Mouse (Mus musculus) heart, embryonic 12.5 days (tissue): Measurements from ENCODE around the gene Fgfr1op. TPM values are rescaled to one million over a fixed set of nuclear protein-coding genes. Genes with fewer than 3 reads are reported as not detected.
"Not testable (repeated sequence)": the region's sequence is repeated elsewhere in the genome, so short reads cannot be mapped to it uniquely, and the experiment has no call there.

ENCODE experiments used
- ATAC-seq: fragments of 200-750 bp; cut with Nextera tagmentation; 2 replicates; pipeline ENCODE4 v1.8.0; 2017; ENCODE audit warnings: moderate TSS enrichment, moderate library complexity; ENCODE audit not compliant: insufficient number of reproducible peaks, low FRiP score
- H3K27ac ChIP-seq: fragments of 300-500 bp; sonication (generic); 2 replicates; pipeline ENCODE4 v1.5.1; 2016; ENCODE audit warnings: mild to moderate bottlenecking, moderate library complexity; ENCODE audit not compliant: poor library complexity, severe bottlenecking
- H3K27me3 ChIP-seq: fragments of 300-500 bp; sonication (generic); replicated peaks from 2 replicates; pipeline ENCODE4 v1.6.1; 2016; ENCODE audit warnings: mild to moderate bottlenecking, moderate library complexity
- H3K36me3 ChIP-seq: fragments of 300-500 bp; sonication (generic); 2 replicates; pipeline ENCODE4 v1.6.1; 2016; ENCODE audit warnings: mild to moderate bottlenecking, moderate library complexity
- H3K4me1 ChIP-seq: fragments of 300-500 bp; sonication (generic); replicated peaks from 2 replicates; pipeline ENCODE4 v1.6.1; 2016; ENCODE audit warnings: mild to moderate bottlenecking
- H3K4me2 ChIP-seq: fragments of 300-500 bp; sonication (generic); 2 replicates; pipeline ENCODE4 v1.6.1; 2016; ENCODE audit warnings: mild to moderate bottlenecking, moderate library complexity
- H3K4me3 ChIP-seq: fragments of 300-500 bp; sonication (generic); 2 replicates; pipeline ENCODE4 v1.5.1; 2016; ENCODE audit warnings: mild to moderate bottlenecking
- H3K9ac ChIP-seq: fragments of 300-500 bp; sonication (generic); 2 replicates; pipeline ENCODE4 v1.6.1; 2016; ENCODE audit warnings: mild to moderate bottlenecking, moderate library complexity
- H3K9me3 ChIP-seq: fragments of 300-500 bp; sonication (generic); replicated peaks from 2 replicates; pipeline ENCODE4 v1.6.1; 2016; ENCODE audit warnings: mild to moderate bottlenecking, moderate library complexity
- WGBS: fragments of 180-500 bp; shearing (Covaris S2); methylation state at CpG from one replicate; pipeline ENCODE4 v1.1.7; 2016; 5-methylcytosine and 5-hydroxymethylcytosine counted together
- polyA plus RNA-seq: library from polyadenylated mRNA; unstranded; fragments of >200 nt; fragmentation: Nextera tagmentation; extraction: Ambion mirVana; gene quantifications from 2 replicates; pipeline ENCODE4 v1.2.1, GENCODE M21; 2016

Gene Fgfr1op
- 23.1 and 23.8 TPM in 2 replicates for polyA plus RNA-seq

- H3K9ac ChIP-seq: peak within 1 kb of the TSS; percentile 77
Measured at GRCm38 (mm10) chr17:8164701-8165607, at the start of gene Fgfr1op. Fgfr1op (plus strand) TSS chr17:8165501.

GRCm38 (mm10) chr17:8116378-8116777, 48.9 kb upstream of the Fgfr1op start:
- WGBS: 73% methylated on average over 8 of the region's 11 CpGs
- H3K9ac ChIP-seq: not testable (repeated sequence)

More at GRCm38 (mm10) chr17:8164701-8165607, at the start of gene Fgfr1op:
- Histone ChIP-seq H3K4me2 (peak within 1 kb of the TSS; percentile 60), H3K4me3 (peak within 1 kb of the TSS; percentile 69)
- H3K27me3 ChIP-seq, H3K36me3 ChIP-seq, H3K4me1 ChIP-seq, H3K9me3 ChIP-seq, H3K27ac ChIP-seq: not testable (repeated sequence)
- peak; percentile 98 for ATAC-seq
- WGBS: 1% methylated on average over 19 of the region's 55 CpGs

GRCm38 (mm10) chr17:8116928-8117327, 48.4 kb upstream of the Fgfr1op start:
- not testable (repeated sequence) for ATAC-seq, H3K27me3 ChIP-seq
- no CpG with 5 or more reads among the region's 6 CpGs for WGBS

More at GRCm38 (mm10) chr17:8116378-8116777, 48.9 kb upstream of the Fgfr1op start:
- not testable (repeated sequence) for H3K27me3 ChIP-seq, H3K36me3 ChIP-seq, H3K4me3 ChIP-seq, H3K4me2 ChIP-seq, ATAC-seq, H3K4me1 ChIP-seq, H3K9me3 ChIP-seq, H3K27ac ChIP-seq

GRCm38 (mm10) chr17:8122974-8123373, 42.3 kb upstream of the Fgfr1op start:
- not testable (repeated sequence) for H3K4me2 ChIP-seq, H3K36me3 ChIP-seq, H3K4me1 ChIP-seq, H3K4me3 ChIP-seq, H3K27me3 ChIP-seq, H3K9ac ChIP-seq, H3K9me3 ChIP-seq, H3K27ac ChIP-seq
- ATAC-seq: peak; percentile 22; the same call in 1 of the 2 replicates
- WGBS: no CpG with 5 or more reads among the region's 3 CpGs

More at GRCm38 (mm10) chr17:8116928-8117327, 48.4 kb upstream of the Fgfr1op start:
- H3K4me1 ChIP-seq, H3K9me3 ChIP-seq, H3K36me3 ChIP-seq, H3K9ac ChIP-seq, H3K27ac ChIP-seq, H3K4me3 ChIP-seq, H3K4me2 ChIP-seq: not testable (repeated sequence)

- H3K4me3 ChIP-seq, H3K27ac ChIP-seq, H3K4me1 ChIP-seq, H3K27me3 ChIP-seq, ATAC-seq, H3K36me3 ChIP-seq, H3K9ac ChIP-seq, H3K9me3 ChIP-seq, H3K4me2 ChIP-seq: not testable (repeated sequence)
- 97% methylated on average over 3 of the region's 6 CpGs for WGBS
Measured at GRCm38 (mm10) chr17:8124586-8124985, 40.7 kb upstream of the Fgfr1op start.

- H3K4me2 ChIP-seq, H3K27ac ChIP-seq, ATAC-seq, H3K4me1 ChIP-seq, H3K4me3 ChIP-seq, H3K9ac ChIP-seq, H3K27me3 ChIP-seq, H3K36me3 ChIP-seq, H3K9me3 ChIP-seq: not testable (repeated sequence)
- WGBS: 39% methylated on average over 2 of the region's 7 CpGs
Measured at GRCm38 (mm10) chr17:8128326-8128993, 36.8 kb upstream of the Fgfr1op start.

GRCm38 (mm10) chr17:8129578-8129977, 35.7 kb upstream of the Fgfr1op start:
- not testable (repeated sequence) for H3K9me3 ChIP-seq, H3K27me3 ChIP-seq, H3K36me3 ChIP-seq, ATAC-seq, H3K4me3 ChIP-seq, H3K27ac ChIP-seq, H3K4me2 ChIP-seq, H3K4me1 ChIP-seq, H3K9ac ChIP-seq
- 85% methylated on average over 9 of the region's 9 CpGs for WGBS

- not testable (repeated sequence) for H3K9me3 ChIP-seq, H3K4me1 ChIP-seq, H3K9ac ChIP-seq, H3K4me2 ChIP-seq, ATAC-seq, H3K36me3 ChIP-seq, H3K4me3 ChIP-seq, H3K27me3 ChIP-seq, H3K27ac ChIP-seq
- WGBS: no CpG with 5 or more reads among the region's 6 CpGs
Measured at GRCm38 (mm10) chr17:8130849-8131248, 34.5 kb upstream of the Fgfr1op start.

GRCm38 (mm10) chr17:8138116-8138515, 27.2 kb upstream of the Fgfr1op start:
- H3K27ac ChIP-seq, H3K9ac ChIP-seq, H3K4me3 ChIP-seq, H3K27me3 ChIP-seq, H3K4me1 ChIP-seq, ATAC-seq, H3K36me3 ChIP-seq, H3K4me2 ChIP-seq, H3K9me3 ChIP-seq: not testable (repeated sequence)
- 95% methylated on average over 5 of the region's 5 CpGs for WGBS

GRCm38 (mm10) chr17:8140210-8140609, 25.1 kb upstream of the Fgfr1op start:
- not testable (repeated sequence) for H3K4me2 ChIP-seq, H3K9me3 ChIP-seq, H3K36me3 ChIP-seq, H3K27me3 ChIP-seq, ATAC-seq, H3K4me1 ChIP-seq, H3K27ac ChIP-seq, H3K4me3 ChIP-seq, H3K9ac ChIP-seq
- WGBS: 73% methylated on average over 3 of the region's 3 CpGs
